Mouse (Mus musculus) embryonic facial prominence, embryonic 10.5 days (tissue): ENCODE measurements around the gene Ncoa6. TPM values are rescaled to one million over a fixed set of nuclear protein-coding genes. Genes with fewer than 3 reads are reported as not detected.

ENCODE experiments used
- DNase-seq: peaks from one replicate; pipeline ENCODE4 v3.0.0-alpha.2; 2017; ENCODE audit warnings: low spot score
- H3K27ac ChIP-seq: fragments of 300-500 bp; sonication (generic); replicated peaks from 2 replicates; pipeline ENCODE4 v1.5.1; 2016; ENCODE audit warnings: mild to moderate bottlenecking
- H3K27me3 ChIP-seq: fragments of 300-500 bp; sonication (generic); replicated peaks from 2 replicates; pipeline ENCODE4 v1.6.1; 2016; ENCODE audit warnings: low read depth, mild to moderate bottlenecking; ENCODE audit not compliant: poor library complexity, severe bottlenecking
- H3K36me3 ChIP-seq: fragments of 300-500 bp; sonication (generic); replicated peaks from 2 replicates; pipeline ENCODE4 v1.6.1; 2016; ENCODE audit warnings: mild to moderate bottlenecking, moderate library complexity
- H3K4me1 ChIP-seq: fragments of 300-500 bp; sonication (generic); 2 replicates; pipeline ENCODE4 v1.6.1; 2016
- H3K4me3 ChIP-seq: fragments of 300-500 bp; sonication (generic); 2 replicates; pipeline ENCODE4 v1.5.1; 2016; ENCODE audit warnings: mild to moderate bottlenecking, moderate library complexity
- H3K9me3 ChIP-seq: fragments of 300-500 bp; sonication (generic); 2 replicates; pipeline ENCODE4 v1.6.1; 2016; ENCODE audit warnings: mild to moderate bottlenecking
- WGBS: fragments of 180-500 bp; shearing (Covaris S2); methylation state at CpG from one replicate; pipeline ENCODE4 v1.1.7; 2016; 5-methylcytosine and 5-hydroxymethylcytosine counted together
- polyA plus RNA-seq: library from polyadenylated mRNA; unstranded; fragments of >200 nt; fragmentation: Nextera tagmentation; extraction: Ambion mirVana; gene quantifications from 2 replicates; pipeline ENCODE4 v1.2.1, GENCODE M21; 2016

Gene Ncoa6
- polyA plus RNA-seq: 20.1 and 25.7 TPM in 2 replicates

GRCm38 (mm10) chr2:155473570-155474088 lies at the start of gene Ncoa6:
Gene Ncoa6 (minus strand): TSS chr2:155473894.
- H3K9me3 ChIP-seq: no peaks in the 10 kb centered on the region
- DNase-seq: peak; percentile 92
- peak within 1 kb of the TSS; percentile 92 for H3K4me3 ChIP-seq
- peak within 1 kb of the TSS; percentile 96 for H3K27ac ChIP-seq
- H3K4me1 ChIP-seq: peaks cover 11% of the 10 kb centered on the region
- under 1% methylated on average over 66 of the region's 72 CpGs for WGBS
- H3K36me3 ChIP-seq: no peaks in the 10 kb centered on the region
- peaks cover 10% of the 10 kb centered on the region for H3K27me3 ChIP-seq

DNA sequence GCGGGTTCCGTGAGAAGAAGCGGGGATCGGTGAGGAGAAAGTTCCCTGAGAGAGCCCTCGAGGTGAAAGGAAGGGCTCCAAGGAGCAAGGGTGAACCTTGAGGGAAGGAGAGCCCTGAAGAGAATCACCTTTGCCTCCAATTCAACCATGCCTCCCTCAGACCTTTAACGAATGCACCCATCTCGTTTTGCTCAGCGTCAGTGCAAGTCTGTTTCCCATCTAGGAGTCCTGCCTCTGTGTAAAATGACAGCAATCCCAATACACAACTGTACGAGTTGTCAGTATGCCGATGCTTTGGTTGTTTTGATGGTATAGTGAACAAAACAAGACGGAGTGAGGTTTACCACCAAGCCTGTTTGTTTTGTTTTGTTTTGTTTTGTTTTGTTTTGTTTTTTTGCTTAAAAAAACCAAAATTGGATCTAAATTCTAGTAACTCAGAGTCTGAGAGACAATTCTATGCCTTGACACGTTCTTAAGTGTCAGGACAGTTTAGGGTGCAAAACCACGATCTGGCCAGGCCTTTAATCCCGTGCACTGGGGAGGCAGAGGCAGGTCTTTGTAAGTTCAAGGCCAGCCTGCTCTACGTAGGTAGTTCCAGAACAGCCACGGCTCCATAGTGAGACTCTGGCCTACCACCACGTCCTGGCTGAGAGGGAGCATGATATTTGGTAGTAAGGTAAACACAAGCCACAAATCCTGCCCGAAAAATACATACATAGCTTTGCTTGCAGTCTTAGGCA lies 45.0 kb upstream of the Ncoa6 start:
- no peaks in the 10 kb centered on the region for H3K36me3 ChIP-seq
- H3K4me1 ChIP-seq: peaks cover 34% of the 10 kb centered on the region
- peak overlapping the region; percentile 81 for H3K4me3 ChIP-seq
- peaks cover 23% of the 10 kb centered on the region for H3K27me3 ChIP-seq
- 27% methylated on average over 18 of the region's 18 CpGs for whole genome bisulfite sequencing
- no peaks in the 10 kb centered on the region for H3K9me3 ChIP-seq
- peak overlapping the region; percentile 83 for H3K27ac ChIP-seq
- DNase-seq: no peak

GRCm38 (mm10) chr2:155517455-155518423 lies 44.0 kb upstream of the Ncoa6 start, which contains the start of the genes Acss2 and Ggt7:
Gene Acss2 (plus strand): TSS chr2:155517948.
Gene Ggt7 (minus strand): TSS chr2:155518237.
- DNase-seq: peak; percentile 98
- no peaks in the 10 kb centered on the region for H3K36me3 ChIP-seq
- H3K4me3 ChIP-seq: peak within 1 kb of the TSS; percentile 81
- peak within 1 kb of the TSS; percentile 83 for H3K27ac ChIP-seq
- 5% methylated on average over 70 of the region's 70 CpGs for WGBS
- H3K9me3 ChIP-seq: no peaks in the 10 kb centered on the region
- H3K27me3 ChIP-seq: peaks cover 32% of the 10 kb centered on the region
- peaks cover 38% of the 10 kb centered on the region for H3K4me1 ChIP-seq

- WGBS: 15% methylated on average over 1 of the region's 1 CpGs
- Histone ChIP-seq H3K4me3 (no peak overlapping the region), H3K27me3 (peaks cover 34% of the 10 kb centered on the region), H3K27ac (no peak overlapping the region), H3K4me1 (peaks cover 38% of the 10 kb centered on the region), H3K9me3 (no peaks in the 10 kb centered on the region), H3K36me3 (no peaks in the 10 kb centered on the region)
- DNase-seq: peak; percentile 66
Observed at GRCm38 (mm10) chr2:155515941-155516340, 42.2 kb upstream of the Ncoa6 start.

DNA sequence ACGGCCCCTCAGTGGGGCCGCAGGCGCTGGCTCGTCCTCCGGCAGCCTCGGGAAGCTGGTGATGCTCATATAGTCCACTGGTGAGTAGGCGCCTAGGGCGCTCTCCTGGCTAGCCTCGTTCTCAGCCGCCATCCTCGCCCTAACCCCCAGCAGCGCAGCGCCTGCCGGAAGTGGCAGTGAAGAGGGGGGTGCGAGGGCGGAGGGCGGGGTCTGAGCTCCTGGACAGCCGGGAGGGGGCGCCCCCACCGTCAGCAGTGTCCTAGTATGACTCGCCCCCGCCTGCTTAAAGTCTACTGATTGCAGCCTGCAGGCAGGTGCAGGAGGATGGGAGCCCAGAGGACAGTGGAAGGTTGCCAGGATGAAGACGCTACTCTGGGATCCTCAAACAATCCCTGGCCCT lies 41.0 kb upstream of the Ncoa6 start:
- Histone ChIP-seq H3K9me3 (no peaks in the 10 kb centered on the region), H3K27ac (peak overlapping the region; percentile 70), H3K36me3 (no peaks in the 10 kb centered on the region), H3K27me3 (peaks cover 34% of the 10 kb centered on the region), H3K4me3 (peak overlapping the region; percentile 59), H3K4me1 (peaks cover 38% of the 10 kb centered on the region)
- 3% methylated on average over 23 of the region's 23 CpGs for WGBS
- peak; percentile 72 for DNase-seq

GRCm38 (mm10) chr2:155513543-155513942 lies 39.8 kb upstream of the Ncoa6 start:
- 68% methylated on average over 5 of the region's 5 CpGs for WGBS
- Histone ChIP-seq H3K27ac (no peak overlapping the region), H3K4me1 (peaks cover 34% of the 10 kb centered on the region), H3K9me3 (no peaks in the 10 kb centered on the region), H3K27me3 (peaks cover 34% of the 10 kb centered on the region), H3K4me3 (peak overlapping the region; percentile 18; the same call in 1 of the 2 replicates), H3K36me3 (no peaks in the 10 kb centered on the region)
- no peak for DNase-seq

DNA sequence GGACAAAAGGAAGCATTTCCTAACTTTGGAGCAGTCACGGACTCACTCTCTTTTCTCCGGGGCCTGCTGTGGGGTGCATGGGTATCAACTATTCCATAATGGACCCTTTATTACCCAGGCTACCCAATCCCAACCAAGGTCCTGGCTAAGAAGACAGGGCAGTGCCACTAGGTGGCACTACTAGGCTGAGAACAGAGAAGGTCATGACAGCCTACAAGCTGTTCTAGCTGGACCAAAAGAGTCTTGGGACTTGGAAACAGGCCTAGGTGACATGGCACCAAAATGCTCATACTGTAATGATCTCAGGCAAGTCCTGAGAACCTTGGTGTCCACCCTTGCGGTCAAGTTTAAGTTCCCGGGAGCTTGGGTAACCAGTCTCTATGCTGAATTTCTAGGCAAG lies 38.8 kb upstream of the Ncoa6 start:
- Histone ChIP-seq H3K9me3 (no peaks in the 10 kb centered on the region), H3K27me3 (peaks cover 34% of the 10 kb centered on the region), H3K4me3 (no peak overlapping the region), H3K36me3 (no peaks in the 10 kb centered on the region), H3K27ac (no peak overlapping the region), H3K4me1 (peaks cover 31% of the 10 kb centered on the region)
- 48% methylated on average over 4 of the region's 4 CpGs for WGBS
- DNase-seq: peak; percentile 39

DNA sequence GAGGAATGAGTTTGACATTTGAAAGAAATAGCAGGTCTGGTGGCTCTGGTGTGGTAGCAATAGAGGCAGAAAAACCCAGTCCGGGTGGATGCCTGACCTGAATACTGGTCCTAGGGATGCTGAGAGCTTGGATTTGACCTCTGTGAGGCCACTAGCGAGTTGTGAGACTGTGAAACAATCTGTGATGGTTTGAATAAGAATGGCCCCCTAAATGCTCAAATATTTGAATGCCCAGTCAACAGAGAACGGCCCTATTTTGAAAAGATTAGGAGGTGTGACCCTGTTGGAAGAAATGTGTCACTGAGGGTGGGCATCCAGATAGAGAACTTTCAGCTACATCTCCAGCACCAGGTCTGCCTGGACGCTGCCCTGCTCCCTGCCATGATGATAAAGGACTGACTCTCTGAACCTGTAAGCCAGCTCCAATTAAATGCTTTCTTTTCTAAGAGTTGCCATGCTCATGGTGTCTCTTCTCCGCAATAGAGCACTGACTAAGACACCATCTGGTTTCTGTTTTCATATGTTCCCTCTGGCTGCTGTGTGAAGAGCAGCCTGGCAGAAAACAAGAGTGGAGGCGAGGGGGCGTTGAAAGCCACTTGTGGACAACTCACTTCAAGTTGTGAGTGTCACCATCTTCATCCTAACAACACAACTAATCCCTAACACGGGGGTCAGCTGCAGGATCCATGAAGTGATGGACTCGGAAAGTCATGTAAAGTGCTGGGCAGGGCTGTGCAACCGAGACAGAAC lies 34.2 kb upstream of the Ncoa6 start:
- no peak overlapping the region for H3K27ac ChIP-seq
- no peak for DNase-seq
- peaks cover 3% of the 10 kb centered on the region; the same call in 1 of the 2 replicates for H3K27me3 ChIP-seq
- H3K4me1 ChIP-seq: peaks cover 18% of the 10 kb centered on the region
- no peaks in the 10 kb centered on the region for H3K9me3 ChIP-seq
- no peak overlapping the region for H3K4me3 ChIP-seq
- WGBS: 78% methylated on average over 10 of the region's 10 CpGs
- no peaks in the 10 kb centered on the region for H3K36me3 ChIP-seq

DNA sequence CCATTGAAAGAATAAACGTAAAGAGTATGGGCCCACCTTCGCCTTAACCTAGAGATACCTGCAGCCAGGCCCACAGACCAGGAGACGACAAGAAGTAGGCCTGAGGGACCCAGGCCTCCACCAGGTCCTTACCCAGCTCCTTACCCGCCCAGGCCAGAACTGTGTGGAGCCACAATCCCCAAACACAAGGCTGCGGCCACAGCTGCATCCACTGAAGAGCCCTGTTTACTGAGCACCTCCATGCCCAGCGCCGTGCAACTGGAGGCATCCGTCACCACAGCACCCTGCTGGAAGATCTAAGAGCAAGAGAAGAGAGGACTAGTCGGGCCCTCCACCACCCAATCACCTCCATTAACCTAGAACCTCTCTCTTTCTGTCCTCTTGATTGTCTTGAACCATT lies 32.1 kb upstream of the Ncoa6 start:
- Histone ChIP-seq H3K36me3 (no peaks in the 10 kb centered on the region), H3K4me3 (no peak overlapping the region), H3K27me3 (no peaks in the 10 kb centered on the region), H3K27ac (no peak overlapping the region), H3K4me1 (peaks cover 18% of the 10 kb centered on the region), H3K9me3 (no peaks in the 10 kb centered on the region)
- 89% methylated on average over 9 of the region's 9 CpGs for WGBS
- no peak for DNase-seq

DNA sequence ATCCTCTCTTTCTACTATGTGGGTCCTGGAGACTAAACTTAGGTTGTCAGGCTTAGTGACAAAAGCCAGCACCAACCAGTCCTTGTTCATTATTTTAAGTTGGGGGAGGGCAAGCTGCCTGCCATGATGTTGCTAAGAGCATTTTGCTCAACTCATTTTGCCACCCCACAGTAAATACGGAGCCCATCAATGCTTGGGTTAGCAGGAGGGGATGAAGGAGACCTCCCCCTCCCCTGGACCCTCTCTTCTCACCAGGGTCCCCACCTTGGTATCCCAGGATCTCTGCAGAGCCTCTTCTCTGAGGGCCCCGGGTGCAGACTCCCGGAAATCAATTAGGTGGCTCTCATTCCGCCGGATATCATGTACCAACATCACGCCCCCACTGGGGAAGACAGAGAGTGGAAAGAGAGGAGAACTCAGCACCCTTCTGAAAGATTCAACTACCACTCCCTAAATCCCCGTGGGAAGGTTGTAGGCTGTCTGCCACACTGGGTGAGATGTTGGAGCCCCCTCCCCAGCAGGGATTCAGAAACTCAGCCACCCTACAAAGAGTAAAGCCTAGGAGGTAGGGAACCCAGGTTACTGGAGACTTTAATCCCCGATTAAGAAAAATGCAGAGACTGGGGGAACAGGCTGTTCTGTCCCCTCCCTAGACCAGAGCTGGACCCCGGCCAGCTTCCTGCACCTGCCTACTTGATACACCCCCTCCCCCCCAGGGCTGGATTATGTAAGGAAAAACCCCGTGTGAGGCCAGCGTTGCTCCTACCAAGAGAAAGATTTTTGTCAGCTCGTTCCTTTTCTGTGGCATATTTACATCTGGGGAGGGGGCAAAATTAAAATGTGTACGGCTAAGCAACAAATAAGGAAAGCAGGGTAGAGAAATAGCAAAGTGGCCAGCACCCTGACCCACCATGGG lies 31.0 kb upstream of the Ncoa6 start:
- Histone ChIP-seq H3K4me3 (no peak overlapping the region), H3K4me1 (peaks cover 18% of the 10 kb centered on the region), H3K27me3 (no peaks in the 10 kb centered on the region), H3K9me3 (no peaks in the 10 kb centered on the region), H3K27ac (no peak overlapping the region), H3K36me3 (no peaks in the 10 kb centered on the region)
- DNase-seq: no peak
- 68% methylated on average over 13 of the region's 13 CpGs for WGBS

DNA sequence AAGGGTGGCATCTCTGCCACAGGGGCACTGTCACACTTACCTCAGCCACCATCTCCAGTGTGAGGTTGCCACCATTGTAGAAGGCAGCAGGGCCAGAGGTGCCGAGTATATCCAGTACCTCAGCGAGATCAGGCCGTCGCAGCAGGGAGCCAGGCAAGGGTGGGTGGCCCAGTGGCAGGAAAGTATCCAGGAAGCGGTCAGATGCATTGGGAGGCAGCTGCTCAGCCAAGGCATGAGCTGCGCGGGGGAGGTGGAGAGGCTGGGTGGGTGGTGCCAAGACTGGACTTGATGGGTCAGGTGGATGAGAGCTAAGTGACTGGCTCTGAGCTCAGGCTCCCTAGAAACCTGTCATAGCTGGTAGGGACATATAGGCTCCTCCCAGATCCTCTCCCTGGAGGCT lies 28.9 kb upstream of the Ncoa6 start:
- Histone ChIP-seq H3K27me3 (no peaks in the 10 kb centered on the region), H3K27ac (no peak overlapping the region), H3K9me3 (no peaks in the 10 kb centered on the region), H3K36me3 (no peaks in the 10 kb centered on the region), H3K4me3 (no peak overlapping the region), H3K4me1 (peaks cover 12% of the 10 kb centered on the region)
- DNase-seq: no peak
- WGBS: 87% methylated on average over 7 of the region's 7 CpGs
